Mouse (Mus musculus) embryonic facial prominence, embryonic 11.5 days (tissue): Measurements from ENCODE around the gene Nat8f7. TPM values are rescaled to one million over a fixed set of nuclear protein-coding genes. Genes with fewer than 3 reads are reported as not detected.
"Not testable (repeated sequence)": the region's sequence is repeated elsewhere in the genome, so short reads cannot be mapped to it uniquely, and the experiment has no call there.

ENCODE experiments used
- ATAC-seq: fragments of 200-750 bp; cut with Nextera tagmentation; replicated peaks from 2 replicates; pipeline ENCODE4 v1.8.0; 2017; ENCODE audit warnings: low read depth; ENCODE audit not compliant: insufficient number of reproducible peaks, low FRiP score, low TSS enrichment
- DNase-seq: peaks from one replicate; pipeline ENCODE4 v3.0.0-alpha.2; 2015; ENCODE audit warnings: low spot score
- H3K27ac ChIP-seq: fragments of 300-500 bp; sonication (generic); replicated peaks from 2 replicates; pipeline ENCODE4 v1.5.1; 2014; ENCODE audit warnings: mild to moderate bottlenecking, low read depth, low read length, control low read depth
- H3K27me3 ChIP-seq: fragments of 300-500 bp; sonication (generic); 2 replicates; pipeline ENCODE4 v1.6.1; 2014; ENCODE audit warnings: mild to moderate bottlenecking, low read length, moderate library complexity, mixed read lengths; ENCODE audit not compliant: control insufficient read depth, insufficient read depth
- H3K36me3 ChIP-seq: fragments of 300-500 bp; sonication (generic); replicated peaks from 2 replicates; pipeline ENCODE4 v1.6.1; 2014; ENCODE audit warnings: low read depth, mild to moderate bottlenecking, low read length, moderate library complexity, mixed read lengths; ENCODE audit not compliant: control insufficient read depth, insufficient read depth
- H3K4me1 ChIP-seq: fragments of 300-500 bp; sonication (generic); 2 replicates; pipeline ENCODE4 v1.6.1; 2014; ENCODE audit warnings: low read length, mixed read lengths; ENCODE audit not compliant: control insufficient read depth, insufficient read depth
- H3K4me2 ChIP-seq: fragments of 300-500 bp; sonication (generic); 2 replicates; pipeline ENCODE4 v1.6.1; 2014; ENCODE audit warnings: low read depth, mild to moderate bottlenecking, control low read depth, low read length, moderate library complexity
- H3K4me3 ChIP-seq: fragments of 300-500 bp; sonication (generic); 2 replicates; pipeline ENCODE4 v1.5.1; 2014; ENCODE audit warnings: low read depth, low read length, control low read depth
- H3K9ac ChIP-seq: fragments of 300-500 bp; sonication (generic); replicated peaks from 2 replicates; pipeline ENCODE4 v1.6.1; 2014; ENCODE audit warnings: mild to moderate bottlenecking, control low read depth, low read length
- H3K9me3 ChIP-seq: fragments of 300-500 bp; sonication (generic); replicated peaks from 2 replicates; pipeline ENCODE4 v1.6.1; 2016; ENCODE audit warnings: mild to moderate bottlenecking, low read length, inconsistent platforms, mixed read lengths; ENCODE audit not compliant: control insufficient read depth
- WGBS: fragments of 180-500 bp; shearing (Covaris S2); extraction: QIAGEN DNeasy Blood & Tissue Kit; methylation state at CpG from one replicate; pipeline ENCODE4 v1.1.7; 2014; 5-methylcytosine and 5-hydroxymethylcytosine counted together
- microRNA-seq: library from miRNA; unstranded; fragments of <30 nt; microRNA quantifications from one replicate; pipeline ENCODE4, GENCODE M21; 2016; ENCODE audit warnings: borderline number of aligned reads
- polyA plus RNA-seq: library from polyadenylated mRNA; unstranded; fragments of >200 nt; fragmentation: Nextera tagmentation; extraction: Ambion mirVana; gene quantifications from 2 replicates; pipeline ENCODE4 v1.2.1, GENCODE M21; 2014

Nat8f7 gene
- polyA plus RNA-seq: not detected in 2 replicates

- not testable (repeated sequence) for H3K4me2 ChIP-seq, H3K4me1 ChIP-seq, H3K4me3 ChIP-seq, H3K27me3 ChIP-seq, H3K27ac ChIP-seq, H3K9ac ChIP-seq, DNase-seq, ATAC-seq, H3K36me3 ChIP-seq, H3K9me3 ChIP-seq
- WGBS: 81% methylated on average over 10 of the region's 10 CpGs
Observed at GRCm38 (mm10) chr6:85713105-85713504, at the start of gene Nat8f7. Nat8f7 (minus strand) TSS chr6:85713205.

- H3K4me1 ChIP-seq, H3K27ac ChIP-seq, H3K9me3 ChIP-seq, H3K36me3 ChIP-seq, ATAC-seq, H3K9ac ChIP-seq, H3K27me3 ChIP-seq, H3K4me2 ChIP-seq, DNase-seq, H3K4me3 ChIP-seq: not testable (repeated sequence)
- 100% methylated on average over 1 of the region's 2 CpGs for WGBS
Observed at GRCm38 (mm10) chr6:85762678-85763077, 49.7 kb upstream of the Nat8f7 start.

DNA sequence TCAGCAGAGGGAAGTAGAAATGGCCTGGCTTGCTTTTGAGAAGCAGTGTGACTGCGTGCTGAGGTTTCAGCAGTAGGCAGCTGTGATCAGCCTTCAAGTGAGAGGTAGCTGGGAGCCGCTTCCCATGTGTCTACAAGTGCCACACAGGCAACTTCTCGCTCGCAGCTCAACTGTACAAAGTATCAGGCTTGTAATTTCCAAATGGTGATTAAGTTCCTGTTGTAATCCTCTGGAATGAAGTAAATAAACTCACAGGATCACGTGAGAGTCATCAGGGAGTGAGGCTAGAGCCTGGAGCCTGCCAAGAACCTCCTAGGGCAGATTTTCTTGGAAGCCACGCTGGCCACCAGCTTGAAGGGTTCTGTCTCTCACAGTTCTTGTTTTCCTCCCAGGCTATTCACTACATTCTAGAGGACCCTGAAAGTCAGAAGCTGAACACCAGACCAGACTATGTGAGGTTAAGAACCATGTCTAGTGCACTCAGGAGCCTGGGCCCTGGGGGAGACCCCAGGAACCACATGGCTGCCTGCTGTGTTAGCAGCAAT is 42.8 kb upstream of the Nat8f7 start:
- 51% methylated on average over 3 of the region's 6 CpGs for WGBS
- not testable (repeated sequence) for H3K4me1 ChIP-seq

DNA sequence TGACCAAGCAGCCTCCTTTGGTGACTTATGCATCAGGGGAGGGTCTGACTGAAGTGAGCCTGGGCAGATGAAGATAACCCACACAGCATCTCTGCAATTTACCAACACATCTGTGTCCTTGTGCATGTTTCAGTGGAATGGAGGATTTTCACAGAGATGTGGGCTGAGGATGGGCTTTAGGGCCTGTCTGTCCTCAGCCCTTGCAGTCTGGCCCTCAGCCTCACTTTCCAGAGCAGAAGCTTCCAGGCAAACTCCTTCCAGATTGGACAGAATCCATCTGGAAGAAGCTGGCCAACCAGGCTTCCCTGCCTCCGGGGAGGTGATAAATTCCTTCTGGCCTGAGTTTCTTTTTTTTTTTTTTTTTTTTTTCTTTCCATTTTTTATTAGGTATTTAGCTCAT is 3.4 kb downstream of the Nat8f7 start:
- 100% methylated on average over 1 of the region's 1 CpGs for WGBS
- not testable (repeated sequence) for ATAC-seq, H3K4me2 ChIP-seq

More for the DNA sequence above, 42.8 kb upstream of the Nat8f7 start:
- H3K27me3 ChIP-seq, H3K4me3 ChIP-seq, H3K9me3 ChIP-seq, H3K36me3 ChIP-seq, ATAC-seq, H3K27ac ChIP-seq, H3K4me2 ChIP-seq, H3K9ac ChIP-seq, DNase-seq: not testable (repeated sequence)

GRCm38 (mm10) chr6:85709206-85709605 is 3.8 kb downstream of the Nat8f7 start:
- H3K36me3 ChIP-seq, H3K27ac ChIP-seq, H3K9ac ChIP-seq, ATAC-seq, H3K4me3 ChIP-seq, DNase-seq, H3K4me1 ChIP-seq, H3K27me3 ChIP-seq, H3K4me2 ChIP-seq, H3K9me3 ChIP-seq: not testable (repeated sequence)
- 96% methylated on average over 5 of the region's 5 CpGs for WGBS

More for the DNA sequence above, 3.4 kb downstream of the Nat8f7 start:
- not testable (repeated sequence) for DNase-seq, H3K9ac ChIP-seq, H3K9me3 ChIP-seq, H3K4me1 ChIP-seq, H3K27ac ChIP-seq, H3K36me3 ChIP-seq, H3K27me3 ChIP-seq, H3K4me3 ChIP-seq

DNA sequence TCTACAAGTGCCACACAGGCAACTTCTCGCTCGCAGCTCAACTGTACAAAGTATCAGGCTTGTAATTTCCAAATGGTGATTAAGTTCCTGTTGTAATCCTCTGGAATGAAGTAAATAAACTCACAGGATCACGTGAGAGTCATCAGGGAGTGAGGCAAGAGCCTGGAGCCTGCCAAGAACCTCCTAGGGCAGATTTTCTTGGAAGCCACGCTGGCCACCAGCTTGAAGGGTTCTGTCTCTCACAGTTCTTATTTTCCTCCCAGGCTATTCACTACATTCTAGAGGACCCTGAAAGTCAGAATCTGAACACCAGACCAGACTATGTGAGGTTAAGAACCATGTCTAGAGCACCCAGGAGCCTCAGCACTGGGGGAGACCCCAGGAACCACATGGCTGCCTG is 11.1 kb downstream of the Nat8f7 start:
- not testable (repeated sequence) for DNase-seq, H3K9ac ChIP-seq, H3K27ac ChIP-seq, H3K4me1 ChIP-seq, H3K36me3 ChIP-seq, H3K4me2 ChIP-seq, H3K4me3 ChIP-seq, ATAC-seq, H3K27me3 ChIP-seq, H3K9me3 ChIP-seq
- 85% methylated on average over 2 of the region's 4 CpGs for WGBS

Small RNA genes lying within 50 kb of the gene (microRNA-seq; reads per million reads assigned to microRNA genes)
- not detected for gene Gm27317

Other genes starting within 250 kb of the Nat8f7 start
- gene Fbxo41, start 210.2 kb downstream of the Nat8f7 start, polyA plus RNA-seq: 0.35 and 0.54 TPM in 2 replicates
- gene Egr4, start 199.6 kb downstream of the Nat8f7 start, polyA plus RNA-seq: not detected in 2 replicates
- gene Alms1, start 125.7 kb downstream of the Nat8f7 start, polyA plus RNA-seq: 7.6 and 7.8 TPM in 2 replicates
- gene Nat8f3, start 52.5 kb upstream of the Nat8f7 start, polyA plus RNA-seq: not detected in 2 replicates
- not detected in 2 replicates for gene Nat8f6, start 107.7 kb upstream of the Nat8f7 start, polyA plus RNA-seq
- not detected in 2 replicates for gene Nat8f5, start 107.8 kb upstream of the Nat8f7 start, polyA plus RNA-seq
- not detected in 2 replicates for gene Nat8, start 118.9 kb upstream of the Nat8f7 start, polyA plus RNA-seq
- gene Nat8f2, start 156.0 kb upstream of the Nat8f7 start, polyA plus RNA-seq: not detected in 2 replicates
- 4.0 and 4.1 TPM in 2 replicates for gene Nat8f4, start 191.7 kb upstream of the Nat8f7 start, polyA plus RNA-seq
- 29.7 and 39.7 TPM in 2 replicates for gene Tprkb, start 198.7 kb upstream of the Nat8f7 start, polyA plus RNA-seq
- gene Nat8f1, start 202.5 kb upstream of the Nat8f7 start, polyA plus RNA-seq: 4.1 and 6.1 TPM in 2 replicates
- 43.7 and 45.3 TPM in 2 replicates for gene Dusp11, start 248.5 kb upstream of the Nat8f7 start, polyA plus RNA-seq